Mouse (Mus musculus): ENCODE data around the gene Kctd21. TPM values are rescaled to one million over a fixed set of nuclear protein-coding genes. Genes with fewer than 3 reads are reported as not detected.

The Kctd21 gene
- polyA plus RNA-seq, 1 experiment from 2014 or later: 7.9 TPM

- WGBS: 97% methylated on average over 4 of the region's 4 CpGs
- no peak overlapping the region for H3K4me2 ChIP-seq
- H3K9me3 ChIP-seq: no peaks in the 10 kb centered on the region
- H3K4me3 ChIP-seq: no peak overlapping the region
- H3K36me3 ChIP-seq: peaks cover 10% of the 10 kb centered on the region
- no peak for ATAC-seq (ENCODE audit: low FRiP score)
- no peak overlapping the region for H3K9ac ChIP-seq
- H3K27ac ChIP-seq: no peak overlapping the region
- peaks cover 43% of the 10 kb centered on the region for H3K27me3 ChIP-seq
- H3K4me1 ChIP-seq (replicated peaks): peaks cover 37% of the 10 kb centered on the region
Observed at GRCm38 (mm10) chr7:97327376-97327775, 4.8 kb upstream of the Kctd21 start.

- no peak overlapping the region for H3K4me2 ChIP-seq
- 0 out of 2 replicates have a peak overlapping the region, but pooled peaks have one; percentile 8 for H3K27ac ChIP-seq
- H3K4me1 ChIP-seq (replicated peaks): peaks cover 49% of the 10 kb centered on the region
- no peaks in the 10 kb centered on the region for H3K9me3 ChIP-seq
- ATAC-seq (ENCODE audit: low FRiP score): no peak
- H3K4me3 ChIP-seq: no peak overlapping the region
- peak overlapping the region; percentile 46 for H3K9ac ChIP-seq
- 71% methylated on average over 13 of the region's 13 CpGs for WGBS
- 0 out of 2 replicates have a peak, but pooled peaks cover 1% of the 10 kb centered on the region for H3K36me3 ChIP-seq
- H3K27me3 ChIP-seq: peaks cover 37% of the 10 kb centered on the region
Observed at GRCm38 (mm10) chr7:97328891-97329588, 3.1 kb upstream of the Kctd21 start.

- no peaks in the 10 kb centered on the region for H3K36me3 ChIP-seq
- whole genome bisulfite sequencing: 90% methylated on average over 3 of the region's 3 CpGs
- peaks cover 49% of the 10 kb centered on the region for H3K4me1 ChIP-seq (replicated peaks)
- H3K4me3 ChIP-seq: no peak overlapping the region
- H3K27me3 ChIP-seq: peaks cover 31% of the 10 kb centered on the region
- H3K27ac ChIP-seq: no peak overlapping the region
- no peak overlapping the region; the same call in 1 of the 2 replicates for H3K9ac ChIP-seq
- no peak overlapping the region for H3K4me2 ChIP-seq
- H3K9me3 ChIP-seq: no peaks in the 10 kb centered on the region
- no peak for ATAC-seq (ENCODE audit: low FRiP score)
Observed at GRCm38 (mm10) chr7:97329676-97330075, 2.5 kb upstream of the Kctd21 start.

DNA sequence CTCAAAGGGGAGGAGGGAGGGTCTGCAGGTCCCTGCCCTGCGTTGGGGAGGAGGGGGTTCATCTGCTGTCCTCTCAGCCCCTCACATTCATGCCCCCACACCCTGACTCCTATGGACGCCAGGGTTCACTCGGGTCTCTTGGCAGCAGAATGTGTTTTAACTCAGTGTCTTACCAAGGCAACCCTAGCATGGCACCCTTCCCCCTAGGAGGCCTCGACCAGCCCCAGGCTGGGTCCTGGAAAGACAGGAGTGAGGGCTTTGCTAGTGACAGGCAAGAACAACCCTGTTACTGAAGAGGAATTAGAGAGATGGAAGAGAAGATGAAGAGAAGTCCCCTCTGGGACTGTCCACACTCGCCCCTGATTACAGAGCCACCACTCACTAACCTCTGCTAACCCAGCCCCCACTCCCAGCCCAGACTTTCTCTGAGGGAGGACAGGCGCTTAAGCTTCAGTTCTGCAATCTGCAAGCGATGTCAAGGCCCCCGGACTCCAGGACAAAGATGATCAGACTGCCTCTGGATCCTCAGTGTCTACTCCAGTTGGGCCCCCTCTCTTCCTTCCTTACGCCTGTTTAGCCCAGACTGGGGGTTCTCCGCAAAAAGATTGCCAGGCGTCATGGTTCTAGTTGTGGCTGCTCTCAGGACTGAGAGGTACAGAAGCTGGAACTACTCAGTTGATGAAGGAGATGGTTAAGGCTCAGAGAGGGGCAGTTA lies 1.0 kb upstream of the Kctd21 start:
- H3K27me3 ChIP-seq: peaks cover 17% of the 10 kb centered on the region
- no peaks in the 10 kb centered on the region for H3K9me3 ChIP-seq
- H3K9ac ChIP-seq: peak overlapping the region; percentile 81
- no peak for ATAC-seq (ENCODE audit: low FRiP score)
- H3K36me3 ChIP-seq: no peaks in the 10 kb centered on the region
- peak overlapping the region; percentile 69 for H3K4me3 ChIP-seq
- WGBS: 72% methylated on average over 11 of the region's 11 CpGs
- peaks cover 39% of the 10 kb centered on the region for H3K4me1 ChIP-seq (replicated peaks)
- peak overlapping the region; percentile 78 for H3K4me2 ChIP-seq
- no peak overlapping the region for H3K27ac ChIP-seq

DNA sequence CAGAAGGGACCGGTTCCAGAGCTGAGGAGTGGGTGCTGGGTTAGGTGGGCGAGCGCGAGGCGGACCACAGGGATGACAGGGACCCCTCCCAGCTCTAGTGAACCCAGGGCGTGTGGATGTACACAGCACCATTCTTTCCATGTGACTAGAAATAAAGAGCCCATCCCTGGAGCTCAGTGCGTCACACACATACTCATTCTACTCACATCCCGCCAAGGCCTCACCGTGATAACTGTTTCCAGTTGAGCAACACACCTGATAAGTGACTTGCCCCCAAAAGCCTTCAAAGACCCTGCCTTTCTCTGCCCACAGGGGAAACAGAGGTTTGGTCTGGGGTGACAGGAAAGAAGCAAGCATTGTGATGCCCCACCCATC lies 527 bp downstream of the Kctd21 start:
- peak overlapping the region; percentile 77 for H3K9ac ChIP-seq
- WGBS: 2% methylated on average over 9 of the region's 9 CpGs
- no peak for ATAC-seq (ENCODE audit: low FRiP score)
- no peaks in the 10 kb centered on the region for H3K36me3 ChIP-seq
- H3K27me3 ChIP-seq: peaks cover 1% of the 10 kb centered on the region; the same call in 1 of the 2 replicates
- peak overlapping the region; percentile 52; the same call in 1 of the 2 replicates for H3K27ac ChIP-seq
- H3K9me3 ChIP-seq: no peaks in the 10 kb centered on the region
- H3K4me3 ChIP-seq: peak overlapping the region; percentile 69
- H3K4me2 ChIP-seq: peak overlapping the region; percentile 60
- peaks cover 39% of the 10 kb centered on the region for H3K4me1 ChIP-seq (replicated peaks)

DNA sequence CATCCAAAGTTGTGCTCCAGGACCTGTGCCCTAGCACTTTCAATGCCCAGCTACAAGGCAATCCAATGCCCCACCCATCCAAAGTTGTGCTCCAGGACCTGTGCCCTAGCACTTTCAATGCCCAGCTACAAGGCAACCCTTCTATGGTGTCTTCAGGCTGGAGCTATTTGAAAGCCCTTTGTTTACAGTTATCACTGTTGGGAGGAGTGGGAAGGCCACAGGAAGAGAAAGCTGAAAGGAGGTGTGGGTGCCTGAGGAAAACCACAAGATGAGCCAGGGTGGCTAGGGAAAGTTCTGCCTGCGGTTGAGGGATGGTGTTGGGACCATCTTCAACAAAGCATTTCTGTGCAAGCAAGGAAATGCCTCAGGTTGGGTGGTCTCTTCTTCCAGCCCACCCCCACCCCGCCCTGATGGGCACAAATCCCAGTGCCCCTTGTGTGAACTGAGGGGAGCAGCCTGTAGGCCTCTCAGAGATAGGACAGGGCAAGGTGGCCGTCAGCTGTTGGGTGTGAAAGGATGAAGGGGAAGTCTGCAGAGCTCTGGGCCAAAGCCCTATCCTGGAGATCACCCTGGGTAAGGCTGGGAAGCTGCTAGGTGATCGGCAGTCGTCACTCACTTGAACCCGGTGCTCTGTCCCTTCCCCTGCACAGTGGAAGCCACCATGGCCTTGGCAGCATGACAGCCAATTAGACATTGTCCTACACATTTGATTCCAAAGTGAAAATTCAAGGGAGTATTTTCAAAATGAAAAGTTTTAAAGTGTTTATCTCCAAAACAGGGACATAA lies 1.2 kb downstream of the Kctd21 start:
- Histone ChIP-seq H3K9me3 (no peaks in the 10 kb centered on the region), H3K27ac (no peak overlapping the region; the same call in 1 of the 2 replicates), H3K27me3 (no peaks in the 10 kb centered on the region), H3K9ac (peak overlapping the region; percentile 77), H3K4me2 (peak overlapping the region; percentile 60), H3K4me3 (peak overlapping the region; percentile 69), H3K36me3 (no peaks in the 10 kb centered on the region), H3K4me1 (replicated peaks) (peaks cover 39% of the 10 kb centered on the region)
- 87% methylated on average over 6 of the region's 6 CpGs for WGBS
- ATAC-seq (ENCODE audit: low FRiP score): no peak

GRCm38 (mm10) chr7:97334406-97334805 lies 2.3 kb downstream of the Kctd21 start:
- H3K4me3 ChIP-seq: no peak overlapping the region
- 89% methylated on average over 2 of the region's 2 CpGs for WGBS
- H3K9ac ChIP-seq: no peak overlapping the region
- ATAC-seq (ENCODE audit: low FRiP score): no peak
- H3K27ac ChIP-seq: no peak overlapping the region
- H3K4me2 ChIP-seq: no peak overlapping the region
- H3K36me3 ChIP-seq: no peaks in the 10 kb centered on the region
- H3K9me3 ChIP-seq: no peaks in the 10 kb centered on the region
- H3K27me3 ChIP-seq: no peaks in the 10 kb centered on the region
- H3K4me1 ChIP-seq (replicated peaks): peaks cover 31% of the 10 kb centered on the region

GRCm38 (mm10) chr7:97336678-97337077 lies 4.6 kb downstream of the Kctd21 start:
- no peak for ATAC-seq (ENCODE audit: low FRiP score)
- H3K4me2 ChIP-seq: no peak overlapping the region
- H3K27me3 ChIP-seq: no peaks in the 10 kb centered on the region
- H3K27ac ChIP-seq: no peak overlapping the region
- H3K4me3 ChIP-seq: no peak overlapping the region
- no peak overlapping the region for H3K9ac ChIP-seq
- H3K9me3 ChIP-seq: no peaks in the 10 kb centered on the region
- WGBS: 83% methylated on average over 1 of the region's 1 CpGs
- peaks cover 6% of the 10 kb centered on the region; the same call in 1 of the 2 replicates for H3K36me3 ChIP-seq
- H3K4me1 ChIP-seq (replicated peaks): peaks cover 13% of the 10 kb centered on the region

- no peak overlapping the region for H3K9ac ChIP-seq
- no peaks in the 10 kb centered on the region for H3K4me1 ChIP-seq (replicated peaks)
- H3K4me3 ChIP-seq: no peak overlapping the region
- no peaks in the 10 kb centered on the region for H3K27me3 ChIP-seq
- H3K4me2 ChIP-seq: no peak overlapping the region
- ATAC-seq (ENCODE audit: low FRiP score): no peak
- H3K36me3 ChIP-seq: peaks cover 6% of the 10 kb centered on the region; the same call in 1 of the 2 replicates
- H3K27ac ChIP-seq: no peak overlapping the region
- WGBS: 83% methylated on average over 4 of the region's 4 CpGs
- no peaks in the 10 kb centered on the region for H3K9me3 ChIP-seq
Observed at GRCm38 (mm10) chr7:97338593-97338992, 6.5 kb downstream of the Kctd21 start.

- H3K4me2 ChIP-seq: no peak overlapping the region
- H3K27ac ChIP-seq: no peak overlapping the region
- H3K9ac ChIP-seq: no peak overlapping the region
- no peaks in the 10 kb centered on the region for H3K4me1 ChIP-seq (replicated peaks)
- no peaks in the 10 kb centered on the region for H3K27me3 ChIP-seq
- H3K36me3 ChIP-seq: peaks cover 6% of the 10 kb centered on the region; the same call in 1 of the 2 replicates
- no peak for ATAC-seq (ENCODE audit: low FRiP score)
- WGBS: 83% methylated on average over 7 of the region's 7 CpGs
- no peaks in the 10 kb centered on the region for H3K9me3 ChIP-seq
- no peak overlapping the region for H3K4me3 ChIP-seq
Observed at GRCm38 (mm10) chr7:97339623-97340022, 7.5 kb downstream of the Kctd21 start.

DNA sequence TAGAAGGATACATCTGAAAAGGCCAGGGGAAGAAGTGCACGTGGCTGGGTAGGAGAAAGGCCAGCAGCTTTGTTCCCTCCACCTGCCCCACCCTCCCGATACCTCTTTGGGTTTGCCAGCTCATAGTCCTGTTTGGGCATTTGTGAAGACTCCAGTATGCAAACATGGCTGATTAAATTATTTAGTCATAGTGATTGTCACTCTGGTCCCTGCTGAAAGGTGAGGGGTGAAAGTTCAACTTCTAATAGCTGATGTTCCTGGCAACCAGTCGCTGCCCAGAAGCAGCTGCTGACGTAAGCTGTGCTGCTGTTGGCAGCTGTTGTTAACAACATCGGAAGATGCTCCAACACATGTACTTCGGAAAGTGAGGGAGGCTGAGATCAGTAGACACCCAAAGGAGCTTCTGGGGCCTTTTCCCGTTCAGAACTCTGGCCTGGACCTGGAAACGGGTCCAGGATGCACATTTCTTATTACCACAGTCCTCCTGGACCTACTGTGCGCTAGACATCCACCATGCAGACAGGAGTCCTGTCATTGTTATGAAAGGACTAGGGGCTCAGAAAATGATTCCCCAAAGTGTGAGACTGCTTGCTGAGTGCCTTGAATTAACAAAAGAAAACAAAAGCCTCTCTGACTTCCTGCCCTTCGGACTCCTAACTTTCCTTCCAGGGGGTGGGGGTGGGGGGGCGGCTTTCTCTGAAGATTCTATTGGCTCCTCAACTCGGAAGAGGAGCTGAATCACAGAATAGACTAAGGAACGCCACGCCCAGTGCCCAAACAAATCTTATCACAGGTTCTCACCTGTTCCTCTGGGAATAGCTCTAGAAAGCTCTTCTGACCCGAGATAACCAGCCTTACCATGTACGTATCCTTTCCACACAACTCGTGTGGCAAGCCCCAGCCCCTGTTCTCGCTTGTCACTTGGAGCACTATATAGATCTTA lies 9.1 kb downstream of the Kctd21 start:
- H3K9ac ChIP-seq: no peak overlapping the region
- peaks cover 14% of the 10 kb centered on the region for H3K4me1 ChIP-seq (replicated peaks)
- no peaks in the 10 kb centered on the region for H3K27me3 ChIP-seq
- no peak overlapping the region for H3K4me3 ChIP-seq
- H3K27ac ChIP-seq: no peak overlapping the region
- H3K9me3 ChIP-seq: no peaks in the 10 kb centered on the region
- ATAC-seq (ENCODE audit: low FRiP score): no peak
- H3K36me3 ChIP-seq: peaks cover 6% of the 10 kb centered on the region; the same call in 1 of the 2 replicates
- WGBS: 63% methylated on average over 18 of the region's 18 CpGs
- H3K4me2 ChIP-seq: no peak overlapping the region

Data from hindbrain, embryonic 13.5 days (tissue).